8 mouse cellular contexts compared by ENCODE assay signal in the genomic region with DNA sequence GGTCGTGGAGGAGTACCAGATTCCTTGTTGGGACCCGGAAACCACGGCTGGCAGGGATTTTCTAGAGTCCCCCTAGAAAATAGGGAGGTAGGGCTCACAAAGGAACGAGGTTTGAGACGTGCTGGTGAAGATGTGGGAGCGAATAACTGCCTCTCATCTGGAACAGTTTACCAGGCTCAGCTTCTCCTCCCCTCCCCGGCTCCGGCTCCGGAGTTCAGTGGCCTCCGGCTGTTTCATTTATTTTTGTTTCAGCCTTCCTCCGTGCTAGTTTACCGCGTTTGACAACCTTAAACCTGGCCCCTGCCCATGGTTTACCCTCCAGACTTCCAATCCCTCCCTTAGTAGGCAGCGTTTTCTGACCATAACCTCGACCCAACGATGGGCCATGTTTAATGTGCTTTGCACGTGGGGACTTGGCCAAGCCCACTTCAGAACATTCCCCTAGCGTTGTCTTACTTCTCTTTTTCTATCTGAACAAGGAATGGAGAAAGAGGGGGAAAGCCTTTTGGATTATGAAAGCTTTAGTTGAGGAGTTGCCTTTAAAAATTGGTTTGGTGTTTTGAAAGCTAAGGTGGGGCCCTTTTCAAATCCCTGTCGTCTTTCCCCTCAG. TPM values are rescaled to one million over a fixed set of nuclear protein-coding genes. Genes with fewer than 3 reads are reported as not detected.
A peak's percentile ranks its signal among the peaks of the same experiment; 100 is the strongest.
DNase-seq lines count a peak whose midpoint lies in the region.

No protein-coding gene starts in this region.

- peak overlapping the region; percentile 88 for H3K4me3 ChIP-seq in midbrain, embryonic 10.5 days

- H3K27ac ChIP-seq in midbrain, embryonic 10.5 days (replicated peaks), result peak overlapping the region; percentile 97

- no peaks in the 10 kb centered on the region for H3K36me3 ChIP-seq in midbrain, embryonic 10.5 days

- 3% methylated on average over 19 of the region's 19 CpGs for WGBS in midbrain, embryonic 10.5 days

- peak; percentile 32 for DNase-seq in gastrocnemius, adult 18-20 months (ENCODE audit: low spot score)
- no peak for DNase-seq in gastrocnemius, adult 8-10 months (ENCODE audit: low spot score in 2 of 2)
- peak; percentile 33 to 48 for DNase-seq in adrenal gland, postnatal 36 days
- DNase-seq in gastrocnemius, postnatal 10 days, result peak; percentile 34
- DNase-seq in kidney, adult 9 months, result peak; percentile 23
- peak; percentile 57 for DNase-seq in midbrain, embryonic 10.5 days (ENCODE audit: low spot score)
- no peak for DNase-seq in frontal cortex, postnatal 25 days (ENCODE audit: low spot score in 2 of 2)
- DNase-seq in T-cell, adult 2 months (ENCODE audit: low spot score), result no peak

- no peaks in the 10 kb centered on the region for H3K9me3 ChIP-seq in midbrain, embryonic 10.5 days (replicated peaks)

- H3K27me3 ChIP-seq in midbrain, embryonic 10.5 days (ENCODE audit: low read depth, poor library complexity, severe bottlenecking), result peaks cover 30% of the 10 kb centered on the region

- peaks cover 40% of the 10 kb centered on the region for H3K4me1 ChIP-seq in midbrain, embryonic 10.5 days

RNA-seq across cellular contexts. Expression of a gene that starts 1.7 kb away (rescaled TPM):
- 1 to 10 TPM; 5.3 to 6.1 TPM for total RNA-seq in gastrocnemius, adult 18-20 months (2021)
- total RNA-seq in gastrocnemius, adult 8-10 months (2022), result 1 to 10 TPM; 3.7 to 6.8 (median 4.1) TPM
- total RNA-seq in adrenal gland, postnatal 36 days (2021), result 10 to 100 TPM; 17.2 to 25.1 TPM
- 10 to 100 TPM; 17.5 to 27.5 TPM for total RNA-seq in gastrocnemius, postnatal 10 days (2021)
- 18.2 and 20.1 TPM in 2 replicates for polyA plus RNA-seq in midbrain, embryonic 10.5 days (2016; fragmentation: Nextera tagmentation; extraction: Ambion mirVana)

Comparison
In these comparisons a context has a peak if more than half of its experiments do, and no peak if none do; other contexts are left out.
1. DNase-seq: peak in gastrocnemius, adult 18-20 months (single experiment), adrenal gland, postnatal 36 days (2 of 2), gastrocnemius, postnatal 10 days (single experiment), kidney, adult 9 months (single experiment) and midbrain, embryonic 10.5 days (single experiment); none in gastrocnemius, adult 8-10 months (0 of 2), frontal cortex, postnatal 25 days (0 of 2) and T-cell, adult 2 months (single experiment).